In the genomic region with DNA sequence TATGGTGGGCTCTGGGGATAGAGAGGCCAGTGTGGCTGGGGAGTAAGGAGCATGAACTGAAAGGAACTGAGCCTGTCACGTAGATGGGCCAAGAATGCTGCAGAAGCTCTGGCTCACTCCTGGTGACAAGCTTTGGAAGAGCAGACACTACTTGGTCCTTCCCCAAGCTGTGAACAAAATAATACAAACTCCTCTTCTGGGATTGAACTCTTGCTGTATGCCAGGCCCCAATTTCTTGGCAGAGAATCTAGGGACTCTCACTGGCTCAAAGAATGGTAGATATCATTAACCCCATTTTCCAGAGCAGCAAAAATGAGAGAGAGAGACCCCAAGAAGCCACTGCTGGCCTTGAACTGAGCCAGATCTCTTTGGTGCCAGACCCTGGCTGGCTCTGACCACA, we compare ENCODE assay signal across 8 mouse cellular contexts. TPM values are rescaled to one million over a fixed set of nuclear protein-coding genes. Genes with fewer than 3 reads are reported as not detected.
DNase-seq lines count a peak whose midpoint lies in the region; ATAC-seq lines count a peak whose summit lies in the region.

No protein-coding gene starts in this region.

- WGBS in heart, embryonic 15.5 days = 50% methylated on average over 1 of the region's 1 CpGs
- WGBS in liver, embryonic 15.5 days (ENCODE audit: insufficient replicate concordance) = 44% methylated on average over 1 of the region's 1 CpGs

- H3K27me3 ChIP-seq in megakaryocyte, embryonic 14.5 days (replicated peaks) = peaks cover 89% of the 10 kb centered on the region
- H3K27me3 ChIP-seq in heart, embryonic 15.5 days = peaks cover 58% of the 10 kb centered on the region
- peaks cover 86% of the 10 kb centered on the region for H3K27me3 ChIP-seq in liver, embryonic 15.5 days

- DNase-seq in left cerebral cortex, postnatal 25 days (ENCODE audit: low spot score in 2 of 2) = no peak
- DNase-seq in cerebellum, postnatal 36 days = no peak
- DNase-seq in frontal cortex, postnatal 14 days (ENCODE audit: low spot score in 2 of 2) = no peak
- no peak for DNase-seq in right cerebral cortex, postnatal 10 days (ENCODE audit: low spot score in 2 of 2)

- no peaks in the 10 kb centered on the region for H3K9me3 ChIP-seq in megakaryocyte, embryonic 14.5 days
- H3K9me3 ChIP-seq in heart, embryonic 15.5 days (replicated peaks) = no peaks in the 10 kb centered on the region
- no peaks in the 10 kb centered on the region for H3K9me3 ChIP-seq in liver, embryonic 15.5 days (replicated peaks)

- H3K4me2 ChIP-seq in heart, embryonic 15.5 days = peak overlapping the region; percentile 84
- peak overlapping the region; percentile 46 for H3K4me2 ChIP-seq in liver, embryonic 15.5 days

- H3K27ac ChIP-seq in heart, embryonic 15.5 days = no peak overlapping the region
- no peak overlapping the region for H3K27ac ChIP-seq in liver, embryonic 15.5 days (replicated peaks)

- peaks cover 33% of the 10 kb centered on the region for H3K4me1 ChIP-seq in megakaryocyte, embryonic 14.5 days
- peaks cover 32% of the 10 kb centered on the region for H3K4me1 ChIP-seq in heart, embryonic 15.5 days (replicated peaks)
- H3K4me1 ChIP-seq in liver, embryonic 15.5 days (replicated peaks) = peaks cover 27% of the 10 kb centered on the region

- no peaks in the 10 kb centered on the region for H3K36me3 ChIP-seq in megakaryocyte, embryonic 14.5 days (replicated peaks; ENCODE audit: low read length)
- no peaks in the 10 kb centered on the region for H3K36me3 ChIP-seq in heart, embryonic 15.5 days
- no peaks in the 10 kb centered on the region for H3K36me3 ChIP-seq in liver, embryonic 15.5 days (replicated peaks)

- intact Hi-C loops in left cerebral cortex, postnatal 25 days (cut with DNase I) = no loop called here

- ATAC-seq in megakaryocyte, adult 5-6 weeks (ENCODE audit: poor library complexity, severe bottlenecking) = no peak
- ATAC-seq in heart, embryonic 15.5 days (replicated peaks; ENCODE audit: insufficient number of reproducible peaks, insufficient read depth, low FRiP score, low read depth) = no peak
- ATAC-seq in liver, embryonic 15.5 days (ENCODE audit: insufficient read depth) = no peak

- H3K4me3 ChIP-seq in megakaryocyte, embryonic 14.5 days (replicated peaks) = peak overlapping the region; percentile 77
- H3K4me3 ChIP-seq in heart, embryonic 15.5 days = peak overlapping the region; percentile 57
- peak overlapping the region; percentile 36; the same call in 1 of the 2 replicates for H3K4me3 ChIP-seq in liver, embryonic 15.5 days (replicated peaks)

- no peak overlapping the region; the same call in 1 of the 2 replicates for H3K9ac ChIP-seq in heart, embryonic 15.5 days
- H3K9ac ChIP-seq in liver, embryonic 15.5 days = no peak overlapping the region

RNA-seq across cellular contexts. Expression of gene Tcf15, which starts 1.9 kb away (rescaled TPM):
- 1.2 TPM in 1 of 2 replicates, not detected in the other for polyA plus RNA-seq in megakaryocyte, embryonic 14.5 days (2012; ENCODE audit: insufficient read depth, low replicate concordance)
- total RNA-seq in megakaryocyte, adult 5-6 weeks (2015) = not detected in 2 replicates
- total RNA-seq in megakaryocyte, adult 5-6 weeks (2017) = not detected in 2 replicates
- 14.1 and 14.3 TPM in 2 replicates for polyA plus RNA-seq in heart, embryonic 15.5 days (2015; fragmentation: Nextera tagmentation; extraction: Ambion mirVana)
- 0.50 and 0.51 TPM in 2 replicates for polyA plus RNA-seq in liver, embryonic 15.5 days (2015; fragmentation: Nextera tagmentation; extraction: Ambion mirVana)
- 1 to 10 TPM in 1 of 2 experiments, under 1 TPM in 1; 0.76 to 1.1 TPM for total RNA-seq in left cerebral cortex, postnatal 25 days (2021)

RNA-seq across cellular contexts. Expression of gene Srxn1, which starts 36.2 kb away (rescaled TPM):
- polyA plus RNA-seq in megakaryocyte, embryonic 14.5 days (2012; ENCODE audit: insufficient read depth, low replicate concordance) = 30.6 and 45.4 TPM in 2 replicates
- total RNA-seq in megakaryocyte, adult 5-6 weeks (2015) = 0.96 and 1.9 TPM in 2 replicates
- 2.0 and 2.5 TPM in 2 replicates for total RNA-seq in megakaryocyte, adult 5-6 weeks (2017)
- 5.3 and 10.3 TPM in 2 replicates for polyA plus RNA-seq in heart, embryonic 15.5 days (2015; fragmentation: Nextera tagmentation; extraction: Ambion mirVana)
- 11.1 and 11.6 TPM in 2 replicates for polyA plus RNA-seq in liver, embryonic 15.5 days (2015; fragmentation: Nextera tagmentation; extraction: Ambion mirVana)
- total RNA-seq in left cerebral cortex, postnatal 25 days (2021) = 10 to 100 TPM; 85.6 to 96.7 TPM
